Mouse (Mus musculus): ENCODE measurements around the gene Neurog2. TPM values are rescaled to one million over a fixed set of nuclear protein-coding genes. Genes with fewer than 3 reads are reported as not detected.

The Neurog2 gene
- polyA plus RNA-seq, 1 experiment from 2014 or later: 6.7 TPM

DNA sequence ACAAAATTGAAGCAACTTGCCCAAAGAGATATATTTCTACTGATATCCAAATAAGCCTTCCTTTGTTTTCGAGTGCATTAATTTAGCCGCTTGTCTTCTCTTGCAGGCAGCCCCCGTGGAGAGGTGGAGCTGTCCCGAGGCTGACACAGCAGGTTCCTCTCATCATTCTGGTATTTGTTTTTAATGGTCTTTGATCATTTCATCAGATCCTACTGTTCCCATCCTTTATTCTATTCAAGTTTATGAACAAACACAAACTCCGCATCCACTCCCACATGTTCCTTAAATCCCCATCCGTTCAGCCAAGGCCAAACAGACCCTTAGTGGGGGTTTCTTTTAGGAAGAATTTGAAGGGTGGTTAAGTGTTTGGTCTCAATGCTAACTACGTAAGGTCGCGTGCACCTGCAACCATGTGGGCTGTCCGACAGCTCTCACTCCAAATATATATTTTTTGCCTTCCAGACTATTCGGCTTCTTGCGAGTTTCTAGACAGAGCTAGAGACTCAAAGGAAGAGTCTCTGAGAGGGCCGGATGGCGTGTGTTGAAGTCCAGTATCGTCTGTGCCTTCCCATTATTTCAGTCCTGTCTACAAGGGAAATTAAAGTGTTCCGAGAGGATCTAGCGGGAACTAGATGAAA, 2.1 kb upstream of the Neurog2 start:
- H3K27me3 ChIP-seq: peaks cover 64% of the 10 kb centered on the region
- peaks cover 46% of the 10 kb centered on the region for H3K4me1 ChIP-seq (replicated peaks)
- H3K4me2 ChIP-seq: no peak overlapping the region
- no peak overlapping the region for H3K27ac ChIP-seq (replicated peaks)
- 8% methylated on average over 17 of the region's 17 CpGs for WGBS
- H3K9ac ChIP-seq: no peak overlapping the region
- no peaks in the 10 kb centered on the region for H3K36me3 ChIP-seq
- no peak for ATAC-seq (ENCODE audit: low FRiP score, low read depth)
- no peak overlapping the region for H3K4me3 ChIP-seq
- no peaks in the 10 kb centered on the region for H3K9me3 ChIP-seq

DNA sequence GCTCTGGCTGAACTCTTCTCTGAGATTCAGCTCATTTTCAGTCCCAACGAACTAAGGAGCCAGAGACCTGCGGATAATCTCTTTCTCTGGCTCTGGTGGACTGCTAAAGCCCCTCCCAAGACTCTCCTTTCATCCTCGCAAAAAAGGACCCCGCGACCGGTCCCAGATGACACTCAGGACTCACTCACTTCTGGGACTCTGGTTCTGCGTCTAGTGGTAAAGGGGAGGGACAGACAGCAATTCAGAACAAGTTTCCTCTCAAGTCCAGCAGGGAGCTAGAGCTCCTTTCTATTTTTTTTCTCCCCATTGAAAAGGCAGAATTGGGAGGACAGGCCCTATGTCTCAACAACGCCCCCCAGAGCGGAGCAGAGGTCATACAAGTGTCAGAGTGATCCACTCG, 1.4 kb upstream of the Neurog2 start:
- peak overlapping the region; percentile 85; the same call in 1 of the 2 replicates for H3K4me2 ChIP-seq
- H3K27ac ChIP-seq (replicated peaks): no peak overlapping the region
- H3K4me1 ChIP-seq (replicated peaks): peaks cover 42% of the 10 kb centered on the region
- WGBS: 0% methylated on average over 10 of the region's 10 CpGs
- H3K36me3 ChIP-seq: no peaks in the 10 kb centered on the region
- no peaks in the 10 kb centered on the region for H3K9me3 ChIP-seq
- no peak overlapping the region for H3K4me3 ChIP-seq
- H3K27me3 ChIP-seq: peaks cover 59% of the 10 kb centered on the region
- no peak overlapping the region for H3K9ac ChIP-seq
- ATAC-seq (ENCODE audit: low FRiP score, low read depth): no peak

DNA sequence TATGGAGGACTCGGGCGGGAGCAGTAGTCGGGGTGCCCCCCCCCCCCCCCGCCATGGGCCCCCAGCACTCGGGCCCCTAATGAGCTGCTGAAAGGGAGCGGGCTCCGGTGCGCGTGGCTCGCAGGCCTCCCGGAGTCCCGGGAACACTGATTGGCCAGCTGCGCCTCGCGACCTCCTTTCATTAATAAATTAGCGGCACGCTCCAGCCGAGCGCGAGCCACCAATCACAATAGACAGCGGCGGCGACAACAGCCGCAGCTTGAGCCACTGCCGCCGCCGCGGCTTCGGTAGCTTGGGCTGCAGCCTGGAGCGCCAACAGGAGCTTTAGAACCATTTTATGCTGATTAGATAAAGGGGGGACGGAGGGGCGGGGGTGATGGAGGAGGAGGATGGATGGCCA, 404 bp upstream of the Neurog2 start:
- Histone ChIP-seq H3K4me2 (peak overlapping the region; percentile 85), H3K9me3 (no peaks in the 10 kb centered on the region), H3K9ac (peak overlapping the region; percentile 4; the same call in 1 of the 2 replicates), H3K27ac (replicated peaks) (no peak overlapping the region; the same call in 1 of the 2 replicates), H3K4me3 (peak overlapping the region; percentile 46), H3K4me1 (replicated peaks) (peaks cover 39% of the 10 kb centered on the region), H3K27me3 (peaks cover 57% of the 10 kb centered on the region), H3K36me3 (no peaks in the 10 kb centered on the region)
- WGBS: under 1% methylated on average over 31 of the region's 32 CpGs
- peak; percentile 68 for ATAC-seq (ENCODE audit: low FRiP score, low read depth)

DNA sequence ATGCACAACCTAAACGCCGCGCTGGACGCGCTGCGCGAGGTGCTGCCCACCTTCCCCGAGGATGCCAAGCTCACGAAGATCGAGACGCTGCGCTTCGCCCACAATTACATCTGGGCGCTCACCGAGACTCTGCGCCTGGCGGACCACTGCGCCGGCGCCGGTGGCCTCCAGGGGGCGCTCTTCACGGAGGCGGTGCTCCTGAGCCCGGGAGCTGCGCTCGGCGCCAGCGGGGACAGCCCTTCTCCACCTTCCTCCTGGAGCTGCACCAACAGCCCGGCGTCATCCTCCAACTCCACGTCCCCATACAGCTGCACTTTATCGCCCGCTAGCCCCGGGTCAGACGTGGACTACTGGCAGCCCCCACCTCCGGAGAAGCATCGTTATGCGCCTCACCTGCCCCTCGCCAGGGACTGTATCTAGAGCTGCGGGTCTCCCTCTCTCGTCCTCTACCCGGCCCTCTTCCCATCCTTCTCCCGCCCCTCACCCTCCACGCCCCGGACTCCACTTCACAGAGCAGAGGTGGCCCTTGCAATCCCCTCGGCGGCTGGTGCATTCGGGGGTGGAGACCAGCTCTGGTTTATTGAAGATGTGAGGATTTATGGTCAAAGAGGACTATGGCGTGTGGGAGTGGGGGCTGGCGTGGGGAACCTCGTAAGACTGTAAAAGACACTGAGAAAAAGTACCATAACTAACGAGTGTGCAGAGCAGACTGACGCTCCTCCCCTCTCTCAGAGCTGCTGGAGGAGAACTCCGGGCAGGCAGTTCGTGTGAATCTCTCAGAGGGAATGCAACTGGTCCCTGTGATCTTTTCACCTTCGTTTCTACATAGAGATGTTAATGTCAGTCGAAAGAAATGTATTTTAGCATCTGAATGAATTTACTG, 1.4 kb downstream of the Neurog2 start:
- no peaks in the 10 kb centered on the region for H3K9me3 ChIP-seq
- H3K4me1 ChIP-seq (replicated peaks): peaks cover 34% of the 10 kb centered on the region
- peak overlapping the region; percentile 46 for H3K4me3 ChIP-seq
- no peaks in the 10 kb centered on the region for H3K36me3 ChIP-seq
- peak; percentile 82 for ATAC-seq (ENCODE audit: low FRiP score, low read depth)
- H3K4me2 ChIP-seq: peak overlapping the region; percentile 85
- H3K27me3 ChIP-seq: peaks cover 61% of the 10 kb centered on the region
- H3K9ac ChIP-seq: peak overlapping the region; percentile 31; the same call in 1 of the 2 replicates
- WGBS: under 1% methylated on average over 58 of the region's 58 CpGs
- H3K27ac ChIP-seq (replicated peaks): peak overlapping the region; percentile 5; the same call in 1 of the 2 replicates

DNA sequence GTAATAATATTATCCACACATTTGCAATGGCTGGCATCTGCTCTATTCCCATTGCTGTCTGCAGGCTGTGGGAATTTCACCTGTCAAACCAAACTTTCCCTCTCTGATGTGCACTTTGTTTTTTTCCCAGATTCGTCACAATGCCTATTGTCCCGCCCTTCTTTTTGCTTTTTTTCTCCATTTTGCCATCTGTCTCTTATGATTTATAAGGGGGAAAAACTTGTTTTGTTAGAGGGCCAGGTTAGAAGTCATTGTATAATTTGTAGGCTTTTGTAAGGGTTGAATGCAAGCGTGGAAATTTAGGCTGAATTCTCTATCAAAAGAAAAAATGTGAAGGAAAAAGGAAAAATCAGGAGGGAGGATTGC, 2.0 kb downstream of the Neurog2 start:
- Histone ChIP-seq H3K9me3 (no peaks in the 10 kb centered on the region), H3K27me3 (peaks cover 58% of the 10 kb centered on the region), H3K9ac (0 out of 2 replicates have a peak overlapping the region, but pooled peaks have one; percentile 31), H3K27ac (replicated peaks) (no peak overlapping the region), H3K4me2 (peak overlapping the region; percentile 85), H3K36me3 (no peaks in the 10 kb centered on the region), H3K4me1 (replicated peaks) (peaks cover 37% of the 10 kb centered on the region), H3K4me3 (peak overlapping the region; percentile 46)
- no peak for ATAC-seq (ENCODE audit: low FRiP score, low read depth)
- 4% methylated on average over 3 of the region's 3 CpGs for WGBS

DNA sequence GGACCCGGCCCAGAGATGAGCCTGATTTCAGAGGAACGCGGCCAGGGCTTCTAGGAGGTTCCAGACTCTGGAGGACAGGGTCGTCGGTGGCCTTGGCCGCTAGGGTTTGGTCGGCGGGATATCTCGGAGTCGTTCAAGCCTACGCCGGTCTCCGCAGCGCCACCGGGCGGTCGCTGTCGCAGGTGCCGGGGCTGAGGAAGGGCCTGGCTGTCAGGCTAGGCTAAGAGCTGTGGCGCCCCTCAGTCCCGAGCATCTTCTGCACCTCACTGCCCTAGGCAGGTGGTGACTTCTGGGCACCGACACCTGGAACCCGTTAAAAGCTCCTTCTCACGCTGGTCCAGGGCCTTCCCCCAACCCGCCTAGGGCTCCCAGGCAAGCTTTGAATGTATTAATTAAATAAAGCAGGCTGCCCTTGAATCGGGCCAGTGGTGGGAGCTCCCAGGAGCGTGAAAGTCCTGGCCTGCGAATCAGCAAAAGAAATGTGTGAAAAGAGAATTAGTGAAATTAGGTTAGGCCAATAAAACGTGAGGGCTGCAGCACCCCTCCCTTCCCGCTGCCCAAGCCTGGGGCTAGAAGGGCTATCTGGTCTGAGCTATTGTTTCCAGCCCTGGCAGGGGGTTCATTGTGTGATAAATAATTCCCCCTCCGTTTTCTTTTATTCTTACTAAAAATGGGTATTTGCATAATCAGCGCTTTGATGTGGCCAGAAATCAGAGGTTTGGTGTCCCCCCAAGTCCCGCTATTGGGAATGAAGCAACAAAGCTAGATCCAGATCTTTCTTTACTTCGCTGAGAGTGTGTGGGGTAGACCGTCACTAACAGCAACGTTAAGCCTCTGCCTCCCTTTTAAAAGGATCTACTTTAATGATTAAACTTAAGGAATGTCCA, 7.2 kb downstream of the Neurog2 start:
- peak overlapping the region; percentile 47 for H3K4me2 ChIP-seq
- no peaks in the 10 kb centered on the region for H3K36me3 ChIP-seq
- H3K27me3 ChIP-seq: peaks cover 67% of the 10 kb centered on the region
- H3K27ac ChIP-seq (replicated peaks): no peak overlapping the region
- H3K4me1 ChIP-seq (replicated peaks): peaks cover 22% of the 10 kb centered on the region
- no peaks in the 10 kb centered on the region for H3K9me3 ChIP-seq
- WGBS: 1% methylated on average over 36 of the region's 36 CpGs
- no peak overlapping the region for H3K9ac ChIP-seq
- ATAC-seq (ENCODE audit: low FRiP score, low read depth): peak; percentile 73
- H3K4me3 ChIP-seq: 0 out of 2 replicates have a peak overlapping the region, but pooled peaks have one; percentile 14

GRCm38 (mm10) chr3:127640762-127641700, 8.1 kb downstream of the Neurog2 start:
- H3K4me3 ChIP-seq: peak overlapping the region; percentile 14
- H3K9ac ChIP-seq: no peak overlapping the region
- WGBS: 4% methylated on average over 37 of the region's 37 CpGs
- H3K36me3 ChIP-seq: no peaks in the 10 kb centered on the region
- peaks cover 62% of the 10 kb centered on the region for H3K27me3 ChIP-seq
- 0 out of 2 replicates have a peak, but pooled peaks have one; percentile 28 for ATAC-seq (ENCODE audit: low FRiP score, low read depth)
- no peaks in the 10 kb centered on the region for H3K9me3 ChIP-seq
- no peak overlapping the region for H3K27ac ChIP-seq (replicated peaks)
- peak overlapping the region; percentile 47 for H3K4me2 ChIP-seq
- H3K4me1 ChIP-seq (replicated peaks): peaks cover 22% of the 10 kb centered on the region

DNA sequence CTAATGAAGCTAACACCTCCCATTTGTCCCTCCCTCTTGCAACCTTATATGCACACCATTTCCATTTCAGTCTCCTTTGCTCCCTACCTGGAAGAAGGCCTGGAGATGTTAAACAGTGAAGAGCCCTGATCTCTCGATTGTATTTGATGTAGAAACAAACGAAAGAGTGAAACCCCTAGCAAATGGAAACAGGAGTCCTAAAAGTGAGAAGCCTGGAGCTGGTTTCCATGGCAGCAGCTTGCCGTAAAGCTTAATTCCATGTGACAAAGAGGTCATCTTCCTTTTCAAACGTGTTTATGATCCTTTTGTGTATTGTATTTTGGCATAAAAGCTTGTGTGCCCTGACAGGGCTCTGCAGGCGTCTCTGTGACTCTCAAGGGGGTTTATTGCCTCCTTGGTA, 9.3 kb downstream of the Neurog2 start:
- Histone ChIP-seq H3K27me3 (peaks cover 68% of the 10 kb centered on the region), H3K4me2 (no peak overlapping the region), H3K9me3 (no peaks in the 10 kb centered on the region), H3K9ac (no peak overlapping the region), H3K4me1 (replicated peaks) (peaks cover 25% of the 10 kb centered on the region), H3K27ac (replicated peaks) (no peak overlapping the region), H3K36me3 (no peaks in the 10 kb centered on the region), H3K4me3 (no peak overlapping the region)
- WGBS: 8% methylated on average over 5 of the region's 5 CpGs
- ATAC-seq (ENCODE audit: low FRiP score, low read depth): no peak

- H3K9me3 ChIP-seq: no peaks in the 10 kb centered on the region
- H3K4me2 ChIP-seq: no peak overlapping the region
- H3K27ac ChIP-seq (replicated peaks): no peak overlapping the region
- peaks cover 37% of the 10 kb centered on the region for H3K27me3 ChIP-seq
- ATAC-seq (ENCODE audit: low FRiP score, low read depth): no peak
- H3K9ac ChIP-seq: no peak overlapping the region
- WGBS: 46% methylated on average over 18 of the region's 18 CpGs
- H3K4me1 ChIP-seq (replicated peaks): peaks cover 9% of the 10 kb centered on the region
- no peaks in the 10 kb centered on the region for H3K36me3 ChIP-seq
- no peak overlapping the region for H3K4me3 ChIP-seq
Measured at GRCm38 (mm10) chr3:127646156-127646825, 13.4 kb downstream of the Neurog2 start.

DNA sequence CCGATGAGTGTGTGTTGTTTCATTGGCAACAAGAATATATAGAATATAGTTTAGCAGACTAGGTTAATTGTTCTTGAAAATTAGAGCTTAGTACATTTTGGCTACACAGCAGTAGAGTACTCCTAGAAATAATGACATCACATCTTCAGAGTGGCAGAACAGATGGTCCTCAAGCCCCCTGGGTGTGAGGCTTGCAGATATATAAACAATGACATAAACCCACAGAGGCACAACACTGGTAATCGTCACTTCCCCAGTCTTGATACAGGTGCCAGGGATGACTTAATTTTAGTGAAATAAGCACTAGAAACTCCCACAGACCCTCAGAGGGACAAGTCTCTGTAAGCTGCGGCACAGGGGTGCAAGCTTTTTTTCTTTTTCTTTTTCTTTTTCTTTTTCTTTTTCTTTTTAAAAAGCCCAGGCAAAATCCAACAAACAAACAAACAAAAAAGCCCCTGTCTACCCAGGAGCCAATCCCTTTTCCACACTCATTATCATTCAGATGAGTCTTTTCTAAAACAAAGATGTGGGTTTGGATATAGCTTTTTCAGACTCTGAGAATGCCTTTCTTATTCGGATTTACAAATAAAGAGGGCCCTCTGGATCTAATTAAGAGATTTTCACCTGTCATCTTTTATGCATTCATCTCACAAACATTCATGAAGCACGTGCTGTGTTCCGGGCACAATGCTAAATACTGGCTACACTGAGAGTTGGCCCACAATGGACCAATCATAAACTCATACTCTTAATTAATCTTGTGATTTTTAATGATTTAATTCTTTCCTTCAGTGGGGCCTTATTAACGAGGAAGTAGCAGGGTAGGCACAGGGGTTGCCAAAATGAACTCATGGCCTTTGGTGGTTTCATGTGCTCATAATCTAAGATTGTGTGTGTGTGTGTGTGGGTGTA, 19.1 kb downstream of the Neurog2 start:
- Histone ChIP-seq H3K36me3 (no peaks in the 10 kb centered on the region), H3K4me3 (no peak overlapping the region), H3K4me1 (replicated peaks) (no peaks in the 10 kb centered on the region), H3K9ac (no peak overlapping the region), H3K4me2 (no peak overlapping the region), H3K27ac (replicated peaks) (no peak overlapping the region), H3K9me3 (no peaks in the 10 kb centered on the region), H3K27me3 (peaks cover under 1% of the 10 kb centered on the region)
- no peak for ATAC-seq (ENCODE audit: low FRiP score, low read depth)
- 41% methylated on average over 7 of the region's 7 CpGs for WGBS

All from hindbrain, embryonic 15.5 days (tissue).